Mouse (Mus musculus) cerebellum, adult 2 months (tissue): ENCODE measurements at regions not wholly inside any gene's neighbourhood (a gene's known extent, or its start where the extent isn't known, plus 50 kb on each side); places are given as distances from the start of the nearest gene placed in this dataset.

ENCODE experiments used
- CTCF ChIP-seq: fragments of 200-500 bp; IDR thresholded peaks from 2 replicates; pipeline ENCODE4 v1.5.1; 2011; ENCODE audit warnings: low read depth, mild to moderate bottlenecking, control low read depth, low read length, moderate library complexity, borderline replicate concordance; ENCODE audit not compliant: insufficient read depth
- POLR2A ChIP-seq: fragments of 200-500 bp; IDR thresholded peaks from 2 replicates; pipeline ENCODE4 v1.6.1; 2011; ENCODE audit warnings: low read length, control low read depth, borderline replicate concordance; ENCODE audit not compliant: insufficient read depth

DNA sequence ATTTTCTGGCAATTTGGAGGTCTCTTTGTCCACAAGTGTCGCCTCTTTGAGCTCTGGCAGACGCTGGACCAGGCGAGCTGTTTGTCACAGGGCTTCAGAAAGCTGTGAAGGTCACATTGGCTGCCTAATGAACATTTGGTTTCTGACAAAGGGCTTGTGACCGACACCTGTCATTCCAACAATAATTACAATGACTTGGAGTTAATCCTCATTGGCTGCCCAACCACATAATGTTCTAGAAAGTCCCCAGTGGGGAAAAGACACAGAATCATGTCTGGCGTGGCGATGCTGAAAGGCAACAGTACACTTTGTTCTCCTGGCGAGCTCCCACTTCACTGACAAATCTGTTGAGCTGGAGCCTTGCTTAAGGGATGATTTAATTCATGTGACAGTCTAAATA is 194.4 kb downstream of the Gm10260 start:
- no peak for TF ChIP-seq CTCF
- TF ChIP-seq POLR2A: no peak
